Mouse (Mus musculus) myocyte (in vitro differentiated cells): ENCODE results near the gene Akap13. TPM values are rescaled to one million over a fixed set of nuclear protein-coding genes. Genes with fewer than 3 reads are reported as not detected.

Experiments used
- H3K27me3 ChIP-seq: one replicate; pipeline ENCODE4 v1.6.1; 2011; ENCODE audit not compliant: control insufficient read depth, insufficient read depth, insufficient read length
- H3K36me3 ChIP-seq: one replicate; pipeline ENCODE4 v1.6.1; 2011; ENCODE audit not compliant: control insufficient read depth, insufficient read depth
- H3K4me2 ChIP-seq: one replicate; pipeline ENCODE4 v1.6.1; 2011; ENCODE audit warnings: low read depth, control low read depth
- H3K4me3 ChIP-seq: one replicate; pipeline ENCODE4 v1.5.1; 2011; ENCODE audit warnings: mild to moderate bottlenecking, control low read depth, moderate library complexity
- H3K79me2 ChIP-seq: one replicate; pipeline ENCODE4 v1.6.1; 2011; ENCODE audit not compliant: control insufficient read depth, insufficient read depth
- H3ac ChIP-seq: one replicate; pipeline ENCODE4 v1.6.1; 2011; ENCODE audit not compliant: control insufficient read depth, insufficient read length
- CEBPB ChIP-seq: IDR thresholded peaks from 2 replicates; pipeline ENCODE4 v1.6.1; 2011; ENCODE audit warnings: mild to moderate bottlenecking, moderate library complexity; ENCODE audit not compliant: poor library complexity, insufficient read depth, severe bottlenecking
- E2F4 ChIP-seq: IDR thresholded peaks from one replicate; pipeline ENCODE4 v1.6.1; 2011; ENCODE audit warnings: mild to moderate bottlenecking, control low read depth, moderate library complexity; ENCODE audit not compliant: insufficient read depth
- MAX ChIP-seq: IDR thresholded peaks from one replicate; pipeline ENCODE4 v1.6.1; 2011; ENCODE audit warnings: low read depth, mild to moderate bottlenecking, control low read depth
- MYOD1 ChIP-seq, 3 experiments: IDR thresholded peaks; one replicate each; pipeline ENCODE4 v1.6.1; 2011; ENCODE audit warnings: control low read depth in 2 of 3, low read depth in 2 of 3, mild to moderate bottlenecking in 2 of 3, moderate library complexity in 1 of 3; ENCODE audit not compliant: insufficient read length in 2 of 3, control insufficient read depth in 1 of 3
- MYOG ChIP-seq, 3 experiments: IDR thresholded peaks; one replicate each; pipeline ENCODE4 v1.6.1; 2011; ENCODE audit warnings: control low read depth in 2 of 3, low read depth in 2 of 3, mild to moderate bottlenecking in 2 of 3; ENCODE audit not compliant: insufficient read length in 2 of 3, control insufficient read depth in 1 of 3, insufficient read depth in 1 of 3
- POLR2A ChIP-seq: IDR thresholded peaks from one replicate; pipeline ENCODE4 v1.6.1; 2011; ENCODE audit warnings: low read depth, mild to moderate bottlenecking, control low read depth, moderate library complexity; ENCODE audit not compliant: insufficient read length
- POLR2AphosphoS2 ChIP-seq: IDR thresholded peaks from one replicate; pipeline ENCODE4 v1.6.1; 2011; ENCODE audit warnings: low read depth, control low read depth; ENCODE audit not compliant: insufficient read length
- REST ChIP-seq: IDR thresholded peaks from one replicate; pipeline ENCODE4 v1.6.1; 2011; ENCODE audit warnings: mild to moderate bottlenecking, control low read depth, moderate library complexity; ENCODE audit not compliant: insufficient read depth, insufficient read length
- SRF ChIP-seq: IDR thresholded peaks from one replicate; pipeline ENCODE4 v1.6.1; 2011; ENCODE audit warnings: low read depth; ENCODE audit not compliant: control insufficient read depth, insufficient read length
- TCF12 ChIP-seq: IDR thresholded peaks from one replicate; pipeline ENCODE4 v1.6.1; 2011; ENCODE audit warnings: mild to moderate bottlenecking, control low read depth; ENCODE audit not compliant: poor library complexity, insufficient read depth, severe bottlenecking
- TCF3 ChIP-seq: IDR thresholded peaks from one replicate; pipeline ENCODE4 v1.6.1; 2011; ENCODE audit warnings: low read depth, control low read depth; ENCODE audit not compliant: insufficient read length
- USF1 ChIP-seq: IDR thresholded peaks from one replicate; pipeline ENCODE4 v1.6.1; 2011; ENCODE audit warnings: low read depth, mild to moderate bottlenecking, control low read depth, moderate library complexity
- polyA plus RNA-seq: library from polyadenylated mRNA; unstranded; fragments of >200 nt; fragmentation: generic; extraction: Trizol; gene quantifications from one replicate; pipeline ENCODE4 v1.2.1, GENCODE M21; 2012; ENCODE audit warnings: missing spikeins

Gene Akap13
- polyA plus RNA-seq, 1 experiment, result 13.9 TPM

DNA sequence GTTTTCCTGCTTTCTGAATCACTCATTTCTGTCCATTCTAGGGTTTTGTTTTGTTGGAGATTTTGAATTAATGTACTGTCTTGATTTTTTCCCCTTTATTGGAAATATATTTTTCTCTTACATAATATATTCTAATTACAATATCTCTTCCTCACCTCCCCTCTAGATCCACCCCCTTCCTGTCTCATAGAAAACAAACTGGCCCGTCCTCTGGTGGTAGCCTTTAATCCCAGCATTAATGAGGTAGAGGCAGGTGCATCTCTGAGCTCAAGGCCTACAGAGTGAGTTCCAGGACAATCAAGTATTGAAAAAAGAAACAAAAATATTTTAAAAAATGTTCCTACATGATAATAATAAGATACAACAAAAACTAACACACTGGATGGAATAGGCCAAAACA, 201.6 kb downstream of the Akap13 start:
- Histone ChIP-seq H3K36me3 (no peaks in the 10 kb centered on the region), H3K27me3 (no peaks in the 10 kb centered on the region), H3K4me2 (no peak overlapping the region), H3ac (no peak overlapping the region), H3K79me2 (peaks cover 68% of the 10 kb centered on the region), H3K4me3 (no peak overlapping the region)
- no peak for TF ChIP-seq TCF3
- no peak for TF ChIP-seq POLR2AphosphoS2
- TF ChIP-seq MAX, result no peak
- TF ChIP-seq SRF, result no peak
- no peak for TF ChIP-seq MYOG (IDR thresholded peaks at IDR 0.05; ENCODE audit: control insufficient read depth in 1 of 3, insufficient read depth in 1 of 3, insufficient read length in 2 of 3, low read depth in 2 of 3)
- TF ChIP-seq POLR2A, result no peak
- no peak for TF ChIP-seq E2F4
- TF ChIP-seq CEBPB, result no peak
- TF ChIP-seq MYOD1 (IDR thresholded peaks at IDR 0.05; ENCODE audit: control insufficient read depth in 1 of 3, insufficient read length in 2 of 3, low read depth in 2 of 3), result no peak
- TF ChIP-seq USF1, result no peak

DNA sequence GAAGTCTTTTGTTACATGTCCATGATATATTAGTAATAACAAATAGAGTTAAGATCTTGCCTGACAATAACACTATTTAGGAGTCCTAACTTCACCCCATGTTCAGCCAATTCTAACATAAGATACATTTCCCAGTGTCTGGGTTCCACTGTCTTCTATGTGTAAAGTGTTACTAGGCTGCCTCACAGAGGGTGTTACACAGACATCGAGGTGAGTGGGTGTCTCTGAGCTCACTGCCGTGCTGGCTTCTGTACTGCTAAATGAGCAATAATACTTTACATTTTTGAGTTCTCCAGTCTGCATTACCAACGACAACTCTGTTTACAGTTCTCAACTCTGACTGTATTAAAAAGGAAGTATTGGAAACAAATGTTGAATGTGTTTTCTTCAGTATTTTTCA, 209.1 kb downstream of the Akap13 start:
- H3K36me3 ChIP-seq, result peaks cover 25% of the 10 kb centered on the region
- no peaks in the 10 kb centered on the region for H3K27me3 ChIP-seq
- H3K4me2 ChIP-seq, result no peak overlapping the region
- no peak overlapping the region for H3ac ChIP-seq
- TF ChIP-seq USF1 (no peak), REST (no peak), E2F4 (no peak), POLR2AphosphoS2 (no peak), CEBPB (no peak)
- H3K4me3 ChIP-seq, result no peak overlapping the region
- peaks cover 14% of the 10 kb centered on the region for H3K79me2 ChIP-seq

DNA sequence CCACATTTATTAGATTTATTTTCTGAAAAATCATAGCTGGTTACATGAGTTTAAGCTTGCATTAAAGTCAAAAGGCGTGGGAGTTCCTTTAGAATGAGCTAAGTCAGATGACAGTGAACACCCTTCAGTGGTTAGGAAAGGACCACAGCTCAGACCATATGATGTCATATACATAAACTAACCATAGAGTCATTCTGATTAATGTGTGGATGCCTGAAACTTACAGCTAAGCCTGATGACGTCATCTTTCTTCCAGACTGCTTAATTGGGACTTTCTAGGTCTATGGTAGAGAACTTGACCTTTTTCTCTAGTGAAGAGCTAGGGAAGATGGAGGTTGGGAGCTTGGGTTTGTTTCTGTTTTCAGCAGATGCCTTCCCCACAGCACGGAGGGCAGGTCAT, 211.6 kb downstream of the Akap13 start:
- Histone ChIP-seq H3K27me3 (no peaks in the 10 kb centered on the region), H3ac (no peak overlapping the region), H3K79me2 (peaks cover 6% of the 10 kb centered on the region), H3K36me3 (peaks cover 25% of the 10 kb centered on the region), H3K4me2 (peak overlapping the region; percentile 56), H3K4me3 (no peak overlapping the region)
- no peak for TF ChIP-seq MAX
- no peak for TF ChIP-seq USF1
- no peak for TF ChIP-seq TCF12
- no peak for TF ChIP-seq TCF3
- no peak for TF ChIP-seq REST

DNA sequence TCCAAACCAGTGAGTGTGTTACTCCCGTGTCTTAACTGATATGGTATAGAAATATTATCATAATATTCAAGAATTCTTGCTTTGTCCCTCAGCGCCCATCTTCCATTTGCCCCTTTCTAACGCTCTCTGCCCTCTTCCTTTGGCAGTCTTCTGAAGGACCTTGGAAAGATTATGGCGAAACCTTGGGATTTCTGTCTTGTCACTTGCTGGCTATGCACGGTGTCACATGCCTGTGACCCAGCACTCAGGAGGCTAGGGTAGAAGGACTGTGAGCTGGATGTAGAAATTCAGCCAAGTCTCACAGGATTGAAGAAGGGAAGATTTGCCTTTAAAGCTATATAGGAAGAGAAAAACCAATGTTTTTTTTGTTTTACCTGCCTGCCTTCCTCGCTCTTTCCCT, 212.2 kb downstream of the Akap13 start:
- Histone ChIP-seq H3K4me2 (peak overlapping the region; percentile 56), H3K79me2 (peaks cover 4% of the 10 kb centered on the region), H3K36me3 (peaks cover 25% of the 10 kb centered on the region), H3K4me3 (no peak overlapping the region), H3K27me3 (no peaks in the 10 kb centered on the region), H3ac (no peak overlapping the region)
- TF ChIP-seq USF1 (no peak), CEBPB (no peak), TCF3 (no peak), MYOG (IDR thresholded peaks at IDR 0.05; ENCODE audit: control insufficient read depth in 1 of 3, insufficient read depth in 1 of 3, insufficient read length in 2 of 3, low read depth in 2 of 3) (no peak), SRF (no peak), REST (no peak), MYOD1 (IDR thresholded peaks at IDR 0.05; ENCODE audit: control insufficient read depth in 1 of 3, insufficient read length in 2 of 3, low read depth in 2 of 3) (no peak), POLR2AphosphoS2 (no peak), E2F4 (no peak), POLR2A (no peak), MAX (no peak), TCF12 (no peak)

DNA sequence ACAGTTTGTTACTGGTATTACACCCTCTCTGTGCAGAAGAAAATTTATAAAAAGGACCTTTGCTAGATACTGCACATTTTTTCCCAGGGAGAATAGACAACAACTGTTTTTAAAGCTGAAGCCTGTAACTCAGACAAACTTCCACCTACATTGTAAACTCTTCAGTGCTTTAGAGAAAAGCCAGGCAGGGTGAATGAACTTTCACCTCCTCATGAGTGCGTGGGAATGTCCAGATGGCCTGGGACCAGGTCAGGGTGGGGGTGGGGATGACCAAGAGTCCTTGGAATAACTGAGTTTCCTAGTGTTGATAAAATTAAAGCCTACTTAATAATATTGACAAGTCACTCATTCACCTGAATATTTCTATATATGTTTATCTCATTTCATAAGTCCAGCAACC, 213.1 kb downstream of the Akap13 start:
- Histone ChIP-seq H3K4me3 (no peak overlapping the region), H3K27me3 (no peaks in the 10 kb centered on the region), H3ac (no peak overlapping the region), H3K36me3 (peaks cover 22% of the 10 kb centered on the region), H3K4me2 (no peak overlapping the region), H3K79me2 (peaks cover 4% of the 10 kb centered on the region)
- TF ChIP-seq MYOD1 (IDR thresholded peaks at IDR 0.05; ENCODE audit: control insufficient read depth in 1 of 3, insufficient read length in 2 of 3, low read depth in 2 of 3), result no peak
- no peak for TF ChIP-seq SRF
- no peak for TF ChIP-seq E2F4
- TF ChIP-seq POLR2AphosphoS2, result no peak
- TF ChIP-seq USF1, result no peak
- no peak for TF ChIP-seq REST
- TF ChIP-seq TCF3, result no peak
- TF ChIP-seq TCF12, result no peak
- no peak for TF ChIP-seq MYOG (IDR thresholded peaks at IDR 0.05; ENCODE audit: control insufficient read depth in 1 of 3, insufficient read depth in 1 of 3, insufficient read length in 2 of 3, low read depth in 2 of 3)
